Mouse (Mus musculus) stomach, postnatal 0 days (tissue): ENCODE results near the gene Rap1gap. TPM values are rescaled to one million over a fixed set of nuclear protein-coding genes. Genes with fewer than 3 reads are reported as not detected.

Source experiments
- ATAC-seq: fragments of 200-750 bp; cut with Nextera tagmentation; 2 replicates; pipeline ENCODE4 v1.8.0; 2017; ENCODE audit not compliant: low FRiP score, low TSS enrichment
- DNase-seq: peaks from one replicate; pipeline ENCODE4 v3.0.0-alpha.2; 2016; ENCODE audit warnings: low spot score
- H3K27ac ChIP-seq: fragments of 300-500 bp; sonication (generic); replicated peaks from 2 replicates; pipeline ENCODE4 v1.5.1; 2014; ENCODE audit warnings: mild to moderate bottlenecking, control low read depth
- H3K27me3 ChIP-seq: fragments of 300-500 bp; sonication (generic); 2 replicates; pipeline ENCODE4 v1.6.1; 2014; ENCODE audit warnings: low read length; ENCODE audit not compliant: control insufficient read depth, insufficient read depth
- H3K36me3 ChIP-seq: fragments of 300-500 bp; sonication (generic); 2 replicates; pipeline ENCODE4 v1.6.1; 2014; ENCODE audit warnings: low read length, mixed read lengths; ENCODE audit not compliant: control insufficient read depth, insufficient read depth
- H3K4me1 ChIP-seq: fragments of 300-500 bp; sonication (generic); replicated peaks from 2 replicates; pipeline ENCODE4 v1.6.1; 2014; ENCODE audit warnings: antibody characterized with exemption; ENCODE audit not compliant: control insufficient read depth, insufficient read depth
- H3K4me2 ChIP-seq: fragments of 300-500 bp; sonication (generic); replicated peaks from 2 replicates; pipeline ENCODE4 v1.6.1; 2014; ENCODE audit warnings: low read depth, mild to moderate bottlenecking, control low read depth, moderate library complexity
- H3K4me3 ChIP-seq: fragments of 300-500 bp; sonication (generic); 2 replicates; pipeline ENCODE4 v1.5.1; 2014; ENCODE audit warnings: low read depth, low read length, control low read depth
- H3K9ac ChIP-seq: fragments of 300-500 bp; sonication (generic); 2 replicates; pipeline ENCODE4 v1.6.1; 2014; ENCODE audit warnings: mild to moderate bottlenecking, low read length, control low read depth, mixed read lengths
- H3K9me3 ChIP-seq: fragments of 300-500 bp; sonication (generic); 2 replicates; pipeline ENCODE4 v1.6.1; 2016; ENCODE audit warnings: low read length; ENCODE audit not compliant: control insufficient read depth
- CTCF ChIP-seq: IDR thresholded peaks from 2 replicates; pipeline ENCODE4 v1.5.1; 2016; ENCODE audit warnings: antibody characterized with exemption, low read depth, mild to moderate bottlenecking, moderate library complexity
- EP300 ChIP-seq: optimal IDR thresholded peaks from 2 replicates; pipeline ENCODE3; 2016; ENCODE audit warnings: antibody characterized with exemption
- WGBS: fragments of 180-500 bp; shearing (Covaris S2); extraction: QIAGEN DNeasy Blood & Tissue Kit; methylation state at CpG from one replicate; pipeline ENCODE4 v1.1.7; 2014; 5-methylcytosine and 5-hydroxymethylcytosine counted together
- polyA plus RNA-seq: library from polyadenylated mRNA; unstranded; fragments of >200 nt; fragmentation: Nextera tagmentation; extraction: Ambion mirVana; gene quantifications from 2 replicates; pipeline ENCODE4 v1.2.1, GENCODE M21; 2015

Rap1gap gene
- polyA plus RNA-seq, 1 experiment from 2014 or later = 70.1 TPM

DNA sequence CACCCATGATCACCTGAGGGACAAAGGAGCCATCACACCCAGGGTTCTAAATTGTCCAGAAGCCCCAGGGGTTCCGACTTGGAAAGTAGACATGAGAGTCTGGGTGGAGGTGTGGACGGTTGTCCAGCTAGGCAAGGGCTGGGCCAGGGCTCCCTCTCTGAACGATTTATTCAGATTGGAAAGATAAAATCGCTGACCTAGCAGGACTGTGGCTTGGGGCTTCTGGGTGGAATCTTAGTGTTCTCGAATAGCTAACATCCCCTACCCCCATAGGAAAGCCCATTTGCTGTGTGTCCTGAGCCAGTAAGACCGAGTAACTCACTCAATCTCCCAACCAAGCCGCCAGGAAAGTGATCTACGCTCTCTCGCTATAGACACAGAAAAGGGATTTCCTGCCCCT lies 85.2 kb downstream of the Rap1gap start:
- WGBS = 60% methylated on average over 9 of the region's 9 CpGs

DNA sequence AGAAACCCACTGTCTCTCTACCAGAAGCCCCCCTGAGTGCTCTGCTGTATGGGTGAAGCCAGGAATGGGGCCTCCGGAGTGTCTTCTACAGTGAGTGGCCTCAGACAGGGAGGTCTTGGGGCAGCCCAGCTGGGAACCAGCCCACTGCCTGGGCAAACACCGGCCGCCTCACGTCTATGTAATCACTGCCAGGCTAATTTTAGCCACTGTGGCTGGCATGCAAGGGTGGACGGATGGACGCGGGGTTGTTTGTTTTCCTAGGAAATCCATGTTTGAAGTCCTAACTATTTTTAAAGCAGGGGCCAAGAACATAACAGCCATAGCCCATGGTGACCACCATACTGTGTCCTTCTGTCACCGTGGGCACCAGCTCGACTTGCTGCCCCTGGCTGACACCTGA lies 85.6 kb downstream of the Rap1gap start:
- Histone ChIP-seq H3K27ac (no peak overlapping the region), H3K9me3 (no peaks in the 10 kb centered on the region), H3K4me1 (no peaks in the 10 kb centered on the region; the same call in 1 of the 2 replicates), H3K9ac (no peak overlapping the region), H3K4me2 (no peak overlapping the region), H3K27me3 (no peaks in the 10 kb centered on the region), H3K36me3 (no peaks in the 10 kb centered on the region), H3K4me3 (no peak overlapping the region)
- TF ChIP-seq CTCF (no peak), EP300 (no peak)
- 51% methylated on average over 9 of the region's 9 CpGs for WGBS
- ATAC-seq = no peak
- DNase-seq = no peak

More for the DNA sequence above, 85.2 kb downstream of the Rap1gap start:
- no peaks in the 10 kb centered on the region for H3K9me3 ChIP-seq
- no peak overlapping the region for H3K4me3 ChIP-seq
- H3K4me2 ChIP-seq = no peak overlapping the region
- TF ChIP-seq EP300 (no peak), CTCF (no peak)
- H3K27me3 ChIP-seq = no peaks in the 10 kb centered on the region
- DNase-seq (no peak), ATAC-seq (no peak)
- no peak overlapping the region for H3K27ac ChIP-seq
- H3K36me3 ChIP-seq = no peaks in the 10 kb centered on the region
- H3K4me1 ChIP-seq = no peaks in the 10 kb centered on the region; the same call in 1 of the 2 replicates
- H3K9ac ChIP-seq = no peak overlapping the region

DNA sequence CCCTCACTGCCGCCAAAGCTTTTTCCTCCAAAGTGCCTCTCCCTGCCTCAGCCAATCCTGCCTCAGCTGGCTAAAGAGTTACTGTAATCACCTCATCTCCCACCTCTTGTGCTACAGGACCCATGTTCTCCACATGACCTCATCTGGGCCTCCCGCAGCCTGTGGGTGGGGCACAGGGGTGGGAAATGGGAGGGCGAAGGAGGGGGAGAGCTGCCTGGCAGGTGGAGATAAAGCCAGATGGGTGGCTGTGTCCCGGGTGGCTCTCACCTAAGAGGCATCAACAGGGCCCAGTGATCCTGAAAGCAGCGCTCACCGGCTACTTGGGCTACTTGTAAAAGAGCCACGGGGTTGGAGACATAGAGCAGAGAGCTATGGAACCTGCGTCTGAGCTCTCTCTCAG lies 86.8 kb downstream of the Rap1gap start:
- Histone ChIP-seq H3K4me2 (no peak overlapping the region), H3K4me3 (no peak overlapping the region), H3K9ac (no peak overlapping the region), H3K36me3 (no peaks in the 10 kb centered on the region), H3K4me1 (no peaks in the 10 kb centered on the region; the same call in 1 of the 2 replicates), H3K27ac (peak overlapping the region; percentile 30; the same call in 1 of the 2 replicates), H3K27me3 (no peaks in the 10 kb centered on the region), H3K9me3 (no peaks in the 10 kb centered on the region)
- no peak; the same call in 1 of the 2 replicates for ATAC-seq
- TF ChIP-seq CTCF (no peak), EP300 (no peak)
- WGBS = 54% methylated on average over 7 of the region's 8 CpGs
- DNase-seq = peak; percentile 51

DNA sequence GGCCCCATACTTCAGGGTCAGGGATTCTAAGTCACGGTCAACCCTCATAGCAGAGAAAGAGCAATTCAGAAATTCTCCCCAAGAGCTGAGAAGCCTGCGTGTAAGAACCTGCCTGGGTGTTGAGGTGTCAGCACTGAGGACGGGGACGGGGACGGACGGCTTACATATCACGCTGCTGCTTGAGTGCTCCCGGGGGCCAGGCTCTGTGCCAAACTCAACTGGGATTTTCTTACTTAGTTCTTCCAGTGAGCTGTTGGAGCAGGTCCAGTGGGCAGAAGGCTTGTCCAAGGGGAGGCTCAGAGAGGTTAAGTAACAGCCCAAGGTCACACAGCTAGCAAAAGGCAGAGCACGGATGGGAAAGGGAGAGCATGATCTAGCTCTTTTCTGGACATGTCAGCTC lies 87.2 kb downstream of the Rap1gap start:
- TF ChIP-seq EP300 = no peak
- no peak for TF ChIP-seq CTCF
- WGBS = 30% methylated on average over 9 of the region's 9 CpGs
- ATAC-seq (no peak), DNase-seq (no peak)
- Histone ChIP-seq H3K9me3 (no peaks in the 10 kb centered on the region), H3K27ac (peak overlapping the region; percentile 30; the same call in 1 of the 2 replicates), H3K9ac (no peak overlapping the region), H3K4me3 (no peak overlapping the region), H3K27me3 (no peaks in the 10 kb centered on the region), H3K4me2 (no peak overlapping the region), H3K4me1 (no peaks in the 10 kb centered on the region; the same call in 1 of the 2 replicates), H3K36me3 (no peaks in the 10 kb centered on the region)

DNA sequence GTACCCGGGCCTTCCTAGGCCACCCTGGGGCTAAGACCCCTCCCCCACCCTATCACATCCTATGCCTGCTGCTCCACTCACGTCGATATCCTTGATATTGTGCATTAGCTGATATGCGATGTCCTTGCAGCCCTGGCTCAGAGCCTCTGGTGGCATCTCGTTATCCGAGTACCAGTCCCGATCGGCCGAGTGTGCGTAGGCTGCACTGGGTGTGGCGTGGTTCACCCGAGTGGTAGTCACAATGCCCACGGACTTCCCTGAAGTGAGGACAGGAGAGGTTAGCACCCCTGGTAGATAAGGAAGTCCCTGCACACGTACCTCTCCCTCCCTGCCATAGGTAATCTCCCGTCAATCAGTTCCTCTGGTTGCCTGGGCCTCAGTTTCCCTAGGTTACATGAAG lies 87.9 kb downstream of the Rap1gap start:
- H3K4me3 ChIP-seq = no peak overlapping the region
- TF ChIP-seq EP300 = no peak
- no peak for TF ChIP-seq CTCF
- H3K36me3 ChIP-seq = no peaks in the 10 kb centered on the region
- no peak overlapping the region for H3K9ac ChIP-seq
- ATAC-seq (no peak), DNase-seq (no peak)
- no peak overlapping the region for H3K4me2 ChIP-seq
- no peaks in the 10 kb centered on the region; the same call in 1 of the 2 replicates for H3K4me1 ChIP-seq
- H3K9me3 ChIP-seq = no peaks in the 10 kb centered on the region
- H3K27me3 ChIP-seq = no peaks in the 10 kb centered on the region
- 68% methylated on average over 15 of the region's 15 CpGs for WGBS
- no peak overlapping the region for H3K27ac ChIP-seq

DNA sequence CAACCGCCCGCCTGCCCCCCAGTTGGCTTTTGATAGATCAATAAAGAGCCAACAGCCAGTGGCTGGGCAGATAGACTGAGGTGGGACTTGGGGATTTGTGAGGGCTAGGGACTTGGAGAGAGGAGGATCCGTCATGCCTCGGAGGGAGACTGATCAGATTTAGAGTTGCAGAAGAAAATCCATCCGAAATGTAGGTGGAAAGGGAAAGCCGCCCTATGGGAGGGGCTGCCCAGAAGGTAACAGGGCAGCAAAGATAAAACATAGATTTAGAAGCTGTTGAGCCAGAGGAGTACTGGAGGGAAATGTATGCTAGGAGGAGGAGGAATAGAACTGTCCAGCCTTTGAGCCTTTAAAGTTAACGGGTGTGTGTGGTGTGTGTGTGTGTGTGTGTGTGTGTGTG lies 88.7 kb downstream of the Rap1gap start:
- Histone ChIP-seq H3K27me3 (no peaks in the 10 kb centered on the region), H3K36me3 (no peaks in the 10 kb centered on the region), H3K27ac (no peak overlapping the region), H3K4me3 (no peak overlapping the region), H3K9me3 (no peaks in the 10 kb centered on the region), H3K4me1 (no peaks in the 10 kb centered on the region; the same call in 1 of the 2 replicates), H3K4me2 (no peak overlapping the region), H3K9ac (no peak overlapping the region)
- TF ChIP-seq EP300 (no peak), CTCF (no peak)
- DNase-seq (no peak), ATAC-seq (no peak)
- 71% methylated on average over 7 of the region's 7 CpGs for WGBS
